Mouse (Mus musculus): Measurements from ENCODE around the gene Gm27179. TPM values are rescaled to one million over a fixed set of nuclear protein-coding genes. Genes with fewer than 3 reads are reported as not detected.
"Not testable (repeated sequence)": the region's sequence is repeated elsewhere in the genome, so short reads cannot be mapped to it uniquely, and the experiment has no call there.

Gene Gm27179
- total RNA-seq (2021), result not detected
- long read RNA-seq, experiment 1, result 0 reads
- long read RNA-seq, experiment 2, result 0 reads

GRCm38 (mm10) chr14:69512449-69512848 lies at the start of gene Gm27179:
Gene Gm27179, minus strand, starts transcription at chr14:69512549.
- H3K27ac ChIP-seq; DNase-seq (ENCODE audit: extremely low spot score in 1 of 2, low spot score in 2 of 2); intact Hi-C loops (cut with DNase I); H3K4me3 ChIP-seq: not testable (repeated sequence)

- H3K4me3 ChIP-seq; H3K27ac ChIP-seq; intact Hi-C loops (cut with DNase I); DNase-seq (ENCODE audit: extremely low spot score in 1 of 2, low spot score in 2 of 2): not testable (repeated sequence)
These were observed 45.2 kb upstream of the Gm27179 start for GRCm38 (mm10) chr14:69557550-69557949.

GRCm38 (mm10) chr14:69556820-69557219 lies 44.5 kb upstream of the Gm27179 start:
- H3K4me3 ChIP-seq; H3K27ac ChIP-seq; intact Hi-C loops (cut with DNase I); DNase-seq (ENCODE audit: extremely low spot score in 1 of 2, low spot score in 2 of 2): not testable (repeated sequence)

DNA sequence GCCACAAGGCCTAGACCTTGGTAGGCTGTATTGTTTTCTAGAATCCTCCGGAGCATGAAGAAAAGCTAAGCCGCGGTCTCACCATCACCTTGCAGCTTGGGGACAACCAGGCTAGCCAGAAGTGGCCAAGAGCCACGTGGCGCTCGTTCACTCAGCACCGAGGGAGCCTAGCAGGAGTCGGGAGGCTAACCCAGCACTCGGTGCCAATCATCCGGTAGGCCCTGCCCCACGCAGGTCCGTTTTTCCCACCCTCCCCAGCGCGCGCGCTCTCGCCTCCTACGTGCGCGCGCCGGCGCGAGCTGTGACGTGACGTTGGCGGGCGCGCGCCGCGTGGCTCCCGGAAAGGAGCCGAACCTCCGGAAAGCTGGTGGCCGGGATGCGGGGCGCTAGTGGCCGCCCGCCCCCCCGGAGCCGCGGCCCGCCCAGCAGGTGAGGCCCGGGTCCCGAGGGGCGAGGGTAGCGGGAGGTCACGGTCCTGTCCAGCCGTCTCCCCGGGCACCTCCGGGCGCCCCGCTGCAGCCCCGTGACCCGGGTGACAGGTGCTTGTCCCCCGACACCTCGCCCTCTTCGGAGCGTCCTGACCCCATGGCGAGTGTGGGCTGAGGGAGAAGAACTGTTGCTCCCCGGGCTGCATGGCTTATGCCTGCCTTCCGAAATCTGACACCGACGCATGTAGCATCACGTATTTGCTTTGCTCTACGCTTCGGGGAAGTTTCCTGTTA lies 42.9 kb upstream of the Gm27179 start, which contains the start of gene Entpd4b:
Gene Entpd4b, plus strand, starts transcription at position 315 of the 722 bp plus-strand sequence.
- DNase-seq (ENCODE audit: extremely low spot score in 1 of 2, low spot score in 2 of 2); H3K4me3 ChIP-seq; intact Hi-C loops (cut with DNase I); H3K27ac ChIP-seq: not testable (repeated sequence)

- not testable (repeated sequence) for DNase-seq (ENCODE audit: extremely low spot score in 1 of 2, low spot score in 2 of 2); H3K4me3 ChIP-seq; H3K27ac ChIP-seq
These were observed 35.0 kb upstream of the Gm27179 start for GRCm38 (mm10) chr14:69547310-69547709.

DNA sequence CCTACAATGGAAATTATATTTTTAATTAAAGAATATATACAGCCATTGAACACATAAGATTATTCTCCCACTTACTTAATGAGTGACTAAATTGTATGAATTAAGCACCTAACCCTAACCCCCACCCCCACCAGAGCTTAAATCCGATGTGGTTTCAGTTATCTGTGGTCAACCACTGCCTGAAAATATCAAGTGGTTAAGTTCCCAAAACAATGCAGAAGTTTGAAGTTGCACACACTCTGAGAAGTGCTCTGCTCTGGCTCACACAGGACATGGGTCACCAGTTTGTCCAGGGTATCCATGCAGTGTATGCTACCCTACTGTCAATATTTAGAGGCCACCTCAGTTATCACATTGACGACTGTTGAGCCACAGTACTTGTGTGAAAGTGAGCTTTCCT lies 32.7 kb upstream of the Gm27179 start:
- DNase-seq (ENCODE audit: extremely low spot score in 1 of 2, low spot score in 2 of 2); H3K4me3 ChIP-seq; intact Hi-C loops (cut with DNase I); H3K27ac ChIP-seq: not testable (repeated sequence)

More at GRCm38 (mm10) chr14:69547310-69547709, 35.0 kb upstream of the Gm27179 start:
- intact Hi-C loops (cut with DNase I), result not testable (repeated sequence)

- H3K4me3 ChIP-seq; intact Hi-C loops (cut with DNase I); DNase-seq (ENCODE audit: extremely low spot score in 1 of 2, low spot score in 2 of 2); H3K27ac ChIP-seq: not testable (repeated sequence)
These were observed 31.7 kb upstream of the Gm27179 start for GRCm38 (mm10) chr14:69544033-69544432.

- H3K4me3 ChIP-seq; DNase-seq (ENCODE audit: extremely low spot score in 1 of 2, low spot score in 2 of 2); intact Hi-C loops (cut with DNase I): not testable (repeated sequence)
These were observed 30.3 kb upstream of the Gm27179 start for GRCm38 (mm10) chr14:69542695-69543094.

DNA sequence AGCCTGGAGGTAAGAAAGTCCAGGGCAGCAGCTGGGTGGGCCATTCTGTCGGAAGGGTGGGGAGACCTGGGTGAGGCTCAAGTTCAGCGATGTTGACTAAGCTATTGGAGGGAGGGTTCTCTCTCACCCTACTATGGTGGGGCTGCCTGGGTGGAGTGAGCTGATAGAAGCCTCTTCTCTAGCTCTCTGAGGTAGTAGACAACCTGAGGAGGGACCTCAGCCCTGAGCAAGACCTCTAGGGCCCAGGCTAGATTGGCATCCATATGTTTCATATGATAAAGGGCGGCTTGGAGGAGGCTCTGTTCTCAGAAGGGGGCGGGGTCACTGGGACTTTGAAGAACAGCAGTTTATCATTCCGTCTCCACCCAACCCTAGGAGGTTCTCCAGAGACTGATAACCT lies 27.8 kb upstream of the Gm27179 start:
- H3K27ac ChIP-seq; intact Hi-C loops (cut with DNase I); H3K4me3 ChIP-seq; DNase-seq (ENCODE audit: extremely low spot score in 1 of 2, low spot score in 2 of 2): not testable (repeated sequence)

More at GRCm38 (mm10) chr14:69542695-69543094, 30.3 kb upstream of the Gm27179 start:
- H3K27ac ChIP-seq, result not testable (repeated sequence)

GRCm38 (mm10) chr14:69536539-69536938 lies 24.2 kb upstream of the Gm27179 start:
- intact Hi-C loops (cut with DNase I); DNase-seq (ENCODE audit: extremely low spot score in 1 of 2, low spot score in 2 of 2); H3K4me3 ChIP-seq; H3K27ac ChIP-seq: not testable (repeated sequence)

DNA sequence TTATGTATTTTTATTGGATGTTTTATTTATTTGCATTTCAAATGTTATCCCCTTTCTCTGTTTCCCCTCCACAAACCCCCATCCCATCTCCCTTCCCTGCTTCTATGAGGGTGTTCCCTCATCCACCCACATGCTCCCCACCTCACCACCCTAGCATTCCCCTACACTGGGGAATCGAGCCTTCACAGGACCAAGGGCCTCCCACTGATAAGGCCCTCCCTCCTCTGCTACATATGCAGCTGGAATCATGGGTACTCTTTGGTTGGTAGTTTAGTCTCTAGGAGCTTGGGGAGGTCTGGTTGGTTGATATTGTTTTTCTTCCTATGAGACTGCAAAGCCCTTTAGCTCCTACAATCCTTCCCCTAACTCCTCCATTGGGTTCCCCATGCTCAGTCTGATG lies 13.9 kb upstream of the Gm27179 start:
- intact Hi-C loops (cut with DNase I); H3K4me3 ChIP-seq; H3K27ac ChIP-seq; DNase-seq (ENCODE audit: extremely low spot score in 1 of 2, low spot score in 2 of 2): not testable (repeated sequence)

- H3K4me3 ChIP-seq; DNase-seq (ENCODE audit: extremely low spot score in 1 of 2, low spot score in 2 of 2); intact Hi-C loops (cut with DNase I); H3K27ac ChIP-seq: not testable (repeated sequence)
These were observed 10.7 kb upstream of the Gm27179 start for GRCm38 (mm10) chr14:69523001-69523400.

- H3K27ac ChIP-seq; H3K4me3 ChIP-seq; intact Hi-C loops (cut with DNase I); DNase-seq (ENCODE audit: extremely low spot score in 1 of 2, low spot score in 2 of 2): not testable (repeated sequence)
These were observed 8.5 kb upstream of the Gm27179 start for GRCm38 (mm10) chr14:69520810-69521209.

- H3K27ac ChIP-seq; DNase-seq (ENCODE audit: extremely low spot score in 1 of 2, low spot score in 2 of 2); H3K4me3 ChIP-seq; intact Hi-C loops (cut with DNase I): not testable (repeated sequence)
These were observed 5.3 kb downstream of the Gm27179 start for GRCm38 (mm10) chr14:69507000-69507399.

DNA sequence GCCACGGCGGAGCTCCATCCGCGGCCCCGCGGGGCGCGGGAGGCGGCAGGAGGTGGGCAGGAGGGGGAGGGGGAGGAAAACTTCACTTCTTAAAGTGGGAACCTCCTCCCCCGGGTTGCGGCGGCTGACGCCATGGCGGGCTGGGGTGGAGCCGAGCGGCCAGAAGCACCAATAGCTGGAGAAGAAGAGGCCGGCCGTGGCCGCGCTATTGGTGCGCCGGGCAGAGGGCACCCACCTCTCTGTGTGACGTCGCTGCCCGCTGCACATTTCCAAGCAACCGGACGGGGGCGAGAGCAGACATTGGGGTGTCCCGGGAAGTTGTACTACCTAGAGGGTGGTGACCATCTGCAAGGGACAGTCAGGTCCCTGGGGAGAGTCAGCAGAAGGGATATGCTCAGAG lies 9.2 kb downstream of the Gm27179 start, which contains the start of gene Gm16867:
Gene Gm16867, minus strand, starts transcription at position 189 of the 400 bp plus-strand sequence.
- H3K4me3 ChIP-seq; intact Hi-C loops (cut with DNase I); DNase-seq (ENCODE audit: extremely low spot score in 1 of 2, low spot score in 2 of 2); H3K27ac ChIP-seq: not testable (repeated sequence)

GRCm38 (mm10) chr14:69502440-69503150 lies 9.8 kb downstream of the Gm27179 start:
- DNase-seq (ENCODE audit: extremely low spot score in 1 of 2, low spot score in 2 of 2); H3K4me3 ChIP-seq; H3K27ac ChIP-seq; intact Hi-C loops (cut with DNase I): not testable (repeated sequence)

DNA sequence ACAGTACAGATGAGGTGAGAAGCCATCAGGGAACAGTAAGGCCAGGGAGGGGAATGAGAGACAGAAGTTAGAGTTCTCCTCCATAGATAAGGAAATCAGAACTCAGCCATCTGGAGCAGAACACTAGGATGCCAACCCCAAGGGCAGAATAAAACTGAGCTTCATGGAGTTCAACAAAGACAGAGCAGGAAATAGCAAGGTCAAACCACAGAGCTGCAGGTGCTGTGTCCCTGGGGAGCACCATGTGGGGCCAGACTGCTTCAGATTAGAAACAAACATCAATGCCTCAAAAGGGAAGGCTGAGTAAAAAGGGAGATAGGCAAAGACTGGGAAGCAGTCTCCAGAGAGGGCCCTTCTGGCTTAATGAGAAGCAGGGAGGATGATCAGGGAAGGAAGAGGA lies 16.1 kb downstream of the Gm27179 start:
- intact Hi-C loops (cut with DNase I); H3K27ac ChIP-seq; DNase-seq (ENCODE audit: extremely low spot score in 1 of 2, low spot score in 2 of 2); H3K4me3 ChIP-seq: not testable (repeated sequence)

All from left cerebral cortex, adult 2 months (tissue).